Mouse (Mus musculus) heart, postnatal 25 days (tissue): ENCODE measurements around the gene Reln. TPM values are rescaled to one million over a fixed set of nuclear protein-coding genes. Genes with fewer than 3 reads are reported as not detected.

Experiments
- DNase-seq: peaks from one replicate; pipeline ENCODE4 v3.0.0; 2022; ENCODE audit warnings: low spot score
- intact Hi-C: fragments of 180-260 bp; cut with DNase I; formaldehyde crosslinking; loops from one replicate; pipeline ENCODE4 v1.15.1; 2025
- total RNA-seq, 2 experiments: library from RNA; stranded (reverse); gene quantifications; 2 replicates each; pipeline ENCODE4 v1.2.3; 2021

Gene Reln
- total RNA-seq, 2 experiments from 2014 or later, result 3.3 to 3.8 TPM

- intact Hi-C loops, result no loop called here
- DNase-seq, result no peak
These were observed 443.1 kb downstream of the Reln start for GRCm38 (mm10) chr5:21901411-21901810.

DNA sequence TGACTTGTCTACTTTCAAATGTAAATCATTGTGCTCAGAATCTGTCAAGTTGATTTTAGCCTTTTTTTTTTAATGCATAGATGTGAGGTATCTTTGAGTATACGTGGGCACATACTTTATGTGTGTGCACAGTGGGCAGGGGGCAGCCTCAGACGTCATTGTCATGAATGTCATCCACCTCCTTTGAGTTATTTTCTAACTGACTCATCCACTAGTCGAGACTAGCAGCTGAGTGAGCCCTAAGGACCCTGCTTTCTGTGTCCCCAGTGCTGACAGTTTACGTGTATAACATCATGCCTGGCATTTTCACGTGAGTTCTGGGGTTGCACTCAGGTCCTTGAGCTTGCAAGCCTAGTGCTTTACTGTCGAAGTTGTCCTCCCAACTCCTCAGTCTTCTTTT is 443.6 kb downstream of the Reln start:
- DNase-seq, result no peak
- intact Hi-C loops, result no loop called here

DNA sequence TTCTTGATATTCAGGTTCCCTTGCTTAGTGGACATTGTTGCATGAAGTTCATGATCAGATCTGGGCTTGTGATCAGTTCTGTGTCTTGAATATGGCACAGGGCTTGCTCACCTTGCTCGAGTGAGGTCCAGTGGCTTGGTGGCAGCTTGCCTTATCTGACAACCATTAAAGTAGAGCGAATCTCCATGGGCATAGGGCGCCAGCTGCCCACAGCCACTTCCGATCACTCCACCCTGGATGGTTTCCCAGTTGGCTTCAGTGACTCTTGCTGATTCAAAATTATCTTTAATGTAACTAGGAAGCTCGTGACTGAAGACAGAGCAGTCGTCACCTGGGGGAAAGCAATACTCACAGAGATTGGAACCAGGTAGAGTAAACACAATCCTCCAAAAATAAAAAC is 445.6 kb downstream of the Reln start:
- intact Hi-C loops, result no loop called here
- no peak for DNase-seq

DNA sequence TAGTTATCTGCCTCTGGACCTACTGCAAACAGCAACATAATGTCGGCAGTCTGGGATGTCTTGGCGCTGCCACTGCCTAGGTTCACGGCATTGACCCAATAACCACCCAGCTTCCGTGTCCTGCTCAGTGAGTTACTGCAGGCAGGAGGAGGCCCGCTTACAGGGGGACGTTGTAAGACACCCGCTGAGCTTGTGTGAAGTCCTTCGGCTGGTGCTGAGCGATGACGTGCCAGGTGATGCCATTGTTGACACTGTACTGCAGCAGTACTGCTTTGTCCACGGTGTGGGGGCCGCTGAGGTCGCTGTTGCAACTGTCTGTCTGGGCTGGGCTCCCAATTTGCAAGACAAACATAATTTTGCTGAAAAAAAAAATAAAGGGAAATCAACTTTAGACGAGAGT is 447.9 kb downstream of the Reln start:
- no peak for DNase-seq
- intact Hi-C loops, result no loop called here

DNA sequence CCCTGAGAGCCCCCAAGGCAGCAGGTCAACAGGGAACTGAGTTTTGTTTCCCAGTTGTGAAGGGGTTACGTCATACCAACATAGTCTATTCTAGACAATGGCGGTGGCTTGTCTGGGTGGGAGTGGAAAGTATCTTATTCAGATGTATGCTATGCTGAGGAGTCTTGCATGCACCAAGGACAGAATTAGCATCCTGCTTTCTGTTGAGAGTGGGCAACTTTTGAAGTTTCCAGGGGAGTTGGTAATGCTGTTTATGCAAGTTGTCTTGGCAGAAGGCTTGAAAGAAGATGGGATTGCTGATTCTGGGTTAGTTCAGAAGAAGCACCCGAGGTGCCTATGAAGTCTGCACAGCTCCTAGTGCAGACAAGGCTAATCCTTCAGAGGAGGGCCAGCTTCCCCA is 450.3 kb downstream of the Reln start:
- intact Hi-C loops, result no loop called here
- DNase-seq, result no peak

DNA sequence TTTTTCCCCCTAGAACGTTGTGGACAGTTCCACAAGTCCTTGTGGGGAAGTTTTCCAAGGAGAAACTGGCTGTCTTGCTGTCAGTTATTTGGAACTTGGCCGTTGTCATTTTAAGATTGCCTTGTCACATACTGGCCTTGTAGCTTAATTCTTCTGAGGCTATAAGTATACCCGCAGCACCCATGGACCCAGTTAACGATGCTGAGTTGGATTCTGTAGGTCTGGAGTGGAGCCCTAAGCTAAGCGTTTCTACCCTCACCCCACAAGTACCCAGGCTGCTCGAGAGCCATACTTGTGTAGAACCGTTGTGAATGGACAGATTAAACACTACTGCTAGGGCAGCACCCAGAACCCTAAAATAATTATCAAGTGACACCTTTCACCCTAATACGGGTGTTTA is 477.8 kb downstream of the Reln start:
- DNase-seq, result no peak
- intact Hi-C loops, result no loop called here

- intact Hi-C loops, result no loop called here
- DNase-seq, result no peak
These were observed 478.2 kb downstream of the Reln start for GRCm38 (mm10) chr5:21866311-21866712.

GRCm38 (mm10) chr5:21865346-21866107 is 479.0 kb downstream of the Reln start, which contains the start of gene Slc26a5:
Slc26a5 (minus strand) TSS chr5:21865604.
- DNase-seq, result no peak
- intact Hi-C loops, result no loop called here

GRCm38 (mm10) chr5:21858653-21859052 is 485.8 kb downstream of the Reln start:
- intact Hi-C loops, result no loop called here
- no peak for DNase-seq

DNA sequence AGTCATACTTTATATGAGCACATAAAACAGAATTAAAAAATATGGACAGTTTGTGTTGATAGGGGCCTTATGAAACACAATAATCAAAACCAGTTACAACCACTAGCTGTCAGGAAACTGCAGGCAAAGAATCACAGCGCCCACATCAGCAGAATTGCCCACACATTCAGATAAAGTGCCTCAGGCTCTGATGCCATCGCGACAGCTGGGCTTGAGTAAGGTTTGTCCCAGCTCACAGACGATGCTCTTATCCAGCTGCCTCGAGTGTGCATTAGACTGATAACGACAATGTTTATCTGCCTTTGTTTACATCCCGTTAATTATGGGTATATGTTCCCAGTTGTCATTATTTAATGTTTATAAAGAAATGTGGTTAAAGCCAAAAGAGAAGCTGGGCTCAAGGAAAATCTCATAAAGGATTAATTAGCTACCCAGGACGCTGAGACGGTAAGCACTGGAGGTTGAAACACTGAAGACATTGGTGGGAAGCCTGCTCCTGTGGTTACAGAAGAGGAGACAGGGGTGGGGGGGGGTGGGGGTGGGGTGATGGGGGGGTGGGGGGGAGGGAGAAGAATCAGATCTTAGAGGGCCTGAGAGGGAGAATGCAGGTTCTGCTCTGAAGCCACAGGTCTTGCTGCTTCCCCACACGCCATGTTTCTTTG is 492.7 kb downstream of the Reln start:
- intact Hi-C loops, result no loop called here
- DNase-seq, result no peak

GRCm38 (mm10) chr5:21847438-21847837 is 497.1 kb downstream of the Reln start:
- intact Hi-C loops, result no loop called here
- no peak for DNase-seq

- intact Hi-C loops, result no loop called here
- no peak for DNase-seq
These were observed 497.7 kb downstream of the Reln start for GRCm38 (mm10) chr5:21846616-21847290.

DNA sequence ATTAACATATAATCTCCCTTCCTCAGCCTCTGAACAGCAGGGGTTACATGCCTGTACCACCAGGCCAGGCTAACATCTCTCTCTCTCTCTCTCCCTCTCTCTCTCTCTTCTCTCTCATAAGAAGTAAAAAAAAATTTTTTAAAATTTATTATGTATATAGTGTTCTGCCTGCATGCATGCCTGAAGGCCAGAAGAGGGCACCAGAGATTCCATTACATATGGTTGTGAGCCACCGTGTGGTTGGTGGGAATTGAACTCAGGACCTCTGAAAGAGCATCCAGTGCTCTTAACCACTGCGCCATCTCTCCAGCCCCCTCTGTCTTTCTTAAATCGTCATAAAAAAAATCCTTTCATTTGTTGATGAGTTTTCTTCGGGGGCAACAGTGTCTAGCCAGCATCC is 499.8 kb downstream of the Reln start:
- intact Hi-C loops, result no loop called here
- DNase-seq, result no peak

Other genes with a start within 250 kb of the Reln start
- 1 to 10 TPM; 7.5 to 7.7 TPM for gene Orc5, start 205.7 kb upstream of the Reln start, total RNA-seq